Mouse (Mus musculus) thymus, postnatal 36 days (tissue): ENCODE data around the gene S1pr1.
A peak's percentile ranks its signal among the peaks of the same experiment; 100 is the strongest.

Experiments
- DNase-seq, 2 experiments: peaks; one replicate each; pipeline ENCODE4 v3.0.0; 2022; ENCODE audit warnings: mixed read lengths in 2 of 2

S1pr1 gene

DNA sequence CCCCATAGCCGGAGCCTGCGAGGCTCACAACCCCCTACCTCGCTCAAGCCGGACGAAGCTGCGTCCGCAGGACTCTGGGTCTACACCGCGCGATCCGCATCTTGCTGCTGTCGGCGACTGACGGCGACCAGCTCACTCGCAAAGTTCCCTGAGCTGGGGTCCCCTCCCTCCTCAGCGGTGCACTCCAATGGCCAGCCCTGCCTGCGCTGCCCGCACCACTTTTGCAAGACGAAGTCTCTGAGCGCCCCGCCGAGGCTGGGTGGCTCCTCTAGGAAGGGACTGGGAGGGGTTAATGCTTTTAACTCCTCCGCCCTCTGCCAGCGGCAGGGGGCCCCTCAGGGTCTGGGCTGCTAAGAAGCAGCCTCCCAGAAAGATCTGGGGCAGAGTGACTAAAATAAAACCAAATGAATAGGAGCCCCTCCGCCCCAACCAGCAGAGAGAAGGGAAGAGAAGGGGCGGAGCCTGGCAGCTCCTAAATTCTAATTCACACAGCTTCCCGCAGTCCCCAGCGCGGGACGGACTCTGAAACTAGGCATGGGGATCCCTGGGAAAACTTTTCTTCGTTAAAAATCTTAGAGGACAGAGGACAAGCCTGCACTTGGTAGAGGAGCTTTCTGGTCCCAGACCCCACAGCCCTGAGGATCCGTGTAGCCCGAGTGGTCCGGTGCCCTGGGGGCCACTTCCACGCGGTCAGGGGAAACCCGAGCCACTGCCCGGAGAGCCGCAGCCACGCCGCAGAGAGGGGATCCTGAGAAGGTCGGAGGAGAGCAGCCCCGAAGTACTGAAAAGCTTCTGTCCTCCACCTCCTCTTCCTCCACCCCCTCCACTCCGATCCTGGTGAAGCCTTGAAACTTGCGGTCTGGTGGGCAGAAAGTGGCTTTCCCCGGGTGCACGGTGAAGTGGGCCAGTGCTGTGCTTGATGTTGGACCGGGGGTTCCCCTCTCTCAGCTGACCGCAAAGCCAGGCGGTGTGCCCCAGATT, at the start of gene S1pr1:
Gene S1pr1 (minus strand): TSS at position 402 of the 981 bp plus-strand sequence.
- peak; percentile 65 to 72 for DNase-seq

DNA sequence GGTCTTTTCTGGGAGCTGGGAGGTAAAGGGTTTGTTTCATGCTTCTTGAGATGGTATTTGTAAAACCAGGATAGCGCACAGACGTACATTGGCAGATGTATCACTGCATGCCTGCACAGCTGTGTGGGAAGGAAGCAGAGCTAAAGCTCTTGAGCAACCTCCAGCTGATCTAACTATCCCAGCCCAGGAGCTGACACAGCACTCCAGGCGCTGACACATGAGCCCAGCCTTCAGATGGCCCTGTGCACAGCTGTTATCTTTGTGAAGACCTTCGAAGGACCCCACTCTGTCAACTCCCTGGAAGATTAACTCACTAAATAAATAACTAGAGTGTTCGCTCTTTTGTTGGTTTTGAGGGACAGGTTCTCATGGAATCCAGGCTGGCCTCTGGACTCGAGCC, 48.4 kb upstream of the S1pr1 start:
- DNase-seq: no peak

DNA sequence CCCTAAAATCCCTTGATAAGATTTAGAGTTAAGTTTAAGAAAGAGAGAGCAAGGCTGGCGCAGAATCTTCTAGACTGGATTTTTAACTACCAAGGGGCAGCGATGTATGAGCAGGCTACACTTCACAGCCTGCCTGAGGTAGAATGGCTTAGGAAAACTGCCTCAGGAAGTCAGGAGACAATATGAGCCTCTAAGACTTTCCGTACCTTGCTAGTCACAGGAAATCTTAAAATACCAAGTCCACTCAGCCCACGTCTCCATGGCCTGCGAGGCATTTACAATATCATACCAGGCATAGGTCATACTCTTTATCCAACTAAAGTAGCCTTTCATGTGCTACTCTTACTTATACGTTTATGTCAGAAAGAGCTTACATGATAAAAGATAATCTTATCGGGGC, 48.0 kb upstream of the S1pr1 start:
- DNase-seq: no peak

DNA sequence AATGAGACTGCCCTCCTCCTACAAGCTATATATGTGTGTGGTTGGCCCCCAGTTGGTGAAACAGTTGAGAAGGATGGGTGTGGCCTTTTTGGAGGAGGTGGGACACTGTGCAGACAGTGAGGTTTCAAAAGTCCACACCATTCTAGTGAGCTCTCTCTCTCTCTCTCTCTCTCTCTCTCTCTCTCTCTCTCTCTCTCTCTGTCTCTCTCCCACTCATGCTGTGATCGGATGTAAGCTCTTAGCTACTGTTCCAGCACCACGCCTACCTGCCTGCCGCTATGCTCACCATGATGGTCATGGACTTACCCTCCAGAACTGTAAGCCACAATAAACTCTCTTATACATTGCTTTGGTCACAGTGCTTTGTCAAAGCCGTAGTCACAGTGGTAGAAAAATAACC, 44.8 kb upstream of the S1pr1 start:
- DNase-seq: no peak

DNA sequence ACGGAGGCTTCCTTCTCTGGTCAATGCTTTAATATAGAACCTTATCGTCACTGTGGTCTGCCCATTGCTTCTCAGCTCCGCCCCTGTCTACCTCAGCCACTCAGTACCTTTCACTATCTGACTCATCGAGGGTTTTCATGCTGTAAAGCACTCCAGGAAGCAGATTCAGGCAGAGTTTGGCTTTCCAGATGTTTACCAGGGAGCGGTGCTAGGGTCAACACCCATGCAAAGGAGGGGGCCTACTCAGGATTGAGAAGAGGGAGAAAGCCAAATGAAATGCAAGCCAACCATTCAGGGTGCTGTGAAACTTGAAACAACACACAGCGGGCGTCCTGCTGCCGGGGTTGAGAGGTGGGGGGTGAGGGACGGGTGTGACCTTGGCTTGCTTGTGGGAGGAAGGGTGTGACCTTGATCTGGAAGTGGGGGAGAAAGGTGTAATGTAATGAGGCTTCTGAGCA, 43.6 kb upstream of the S1pr1 start:
- peak; percentile 6 to 16 for DNase-seq

DNA sequence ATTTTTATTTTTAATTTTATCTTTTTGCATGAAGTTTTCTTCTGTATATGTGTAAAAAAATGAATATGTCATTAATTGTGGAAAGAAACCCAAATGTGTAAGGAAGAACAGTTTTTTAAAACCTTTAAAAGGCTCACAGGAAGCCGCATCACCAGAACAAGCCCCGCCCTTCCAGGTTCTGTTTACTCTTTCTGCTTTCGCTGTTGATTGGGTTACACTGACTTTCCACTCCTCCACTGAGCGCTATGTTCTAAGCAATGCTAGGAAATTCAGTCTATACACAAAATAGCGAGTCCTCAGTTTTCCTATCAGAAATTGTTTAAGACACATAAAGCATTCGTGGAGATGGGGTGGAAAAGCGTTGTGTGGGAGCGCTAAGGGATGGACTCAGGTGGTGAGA, 39.6 kb upstream of the S1pr1 start:
- DNase-seq: no peak

DNA sequence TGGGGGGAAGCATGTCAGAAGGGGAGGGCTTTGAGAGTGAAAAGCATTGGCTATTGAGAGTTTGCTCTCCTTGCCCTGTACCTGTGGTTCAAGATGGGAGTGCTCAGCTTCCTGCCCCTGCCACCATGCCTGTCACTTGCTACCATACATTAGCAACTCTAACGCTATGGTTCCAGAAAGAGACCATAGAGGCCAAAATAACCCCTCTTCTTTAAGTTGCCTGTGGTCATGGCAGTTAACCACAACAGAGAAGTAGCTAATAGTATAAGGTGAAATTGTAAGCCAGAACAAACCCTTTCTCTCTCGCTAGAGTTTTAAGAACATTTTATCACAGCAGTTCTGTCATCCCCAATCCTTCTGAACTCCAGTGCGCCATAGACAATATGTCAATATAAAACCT, 35.5 kb upstream of the S1pr1 start:
- no peak for DNase-seq

DNA sequence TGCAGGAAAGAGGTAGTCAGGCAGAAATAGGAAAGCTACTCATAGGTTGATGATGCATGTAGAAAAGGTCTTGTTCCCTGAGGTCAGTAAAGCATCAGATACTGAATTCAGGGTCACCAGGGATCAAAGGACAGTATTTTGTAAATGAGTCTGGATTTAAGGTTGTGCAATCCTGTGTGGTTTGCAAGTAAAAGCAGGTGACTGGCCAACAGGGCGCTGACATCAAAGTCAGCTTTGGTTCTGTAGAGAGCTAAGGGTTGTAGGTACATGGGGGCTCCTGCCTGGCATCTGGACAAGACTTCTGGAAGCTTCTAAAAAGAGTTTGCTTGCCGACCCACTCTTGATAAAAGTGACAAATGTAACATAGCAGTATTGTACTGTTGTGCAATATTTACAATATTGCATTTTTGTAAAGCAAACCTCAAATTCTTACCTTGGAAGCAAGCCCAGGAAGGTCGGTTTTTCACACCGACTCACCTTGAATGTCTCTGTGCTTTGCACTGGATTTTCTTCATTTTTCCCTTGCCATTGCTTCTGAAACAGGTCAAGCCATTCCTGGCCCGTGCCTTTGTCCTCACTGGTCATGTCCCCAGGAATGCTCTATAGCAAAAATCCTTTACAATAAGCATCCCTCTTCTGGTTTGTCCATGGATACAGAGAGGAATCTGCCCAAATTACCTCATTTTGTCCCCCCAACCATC, 33.6 kb upstream of the S1pr1 start:
- no peak for DNase-seq

DNA sequence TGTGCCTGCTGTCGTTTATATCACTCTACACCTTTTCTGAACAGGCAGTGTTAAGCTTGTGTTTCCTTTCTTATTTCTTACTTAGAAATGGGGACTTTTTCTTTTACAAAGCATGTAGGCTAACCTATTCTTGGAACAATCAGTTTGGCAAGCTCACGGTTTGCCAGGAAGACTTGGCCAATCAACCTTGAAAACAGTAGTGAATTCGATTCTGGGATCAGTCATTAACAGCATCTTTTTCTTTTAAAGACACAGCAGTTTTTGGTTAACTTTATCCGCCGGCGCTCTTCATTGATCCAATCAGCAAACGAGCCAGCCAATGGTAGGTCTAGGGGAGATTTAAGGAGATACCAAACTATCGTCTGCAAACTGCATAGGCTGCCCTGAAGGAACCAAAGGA, 31.6 kb upstream of the S1pr1 start:
- DNase-seq: no peak

DNA sequence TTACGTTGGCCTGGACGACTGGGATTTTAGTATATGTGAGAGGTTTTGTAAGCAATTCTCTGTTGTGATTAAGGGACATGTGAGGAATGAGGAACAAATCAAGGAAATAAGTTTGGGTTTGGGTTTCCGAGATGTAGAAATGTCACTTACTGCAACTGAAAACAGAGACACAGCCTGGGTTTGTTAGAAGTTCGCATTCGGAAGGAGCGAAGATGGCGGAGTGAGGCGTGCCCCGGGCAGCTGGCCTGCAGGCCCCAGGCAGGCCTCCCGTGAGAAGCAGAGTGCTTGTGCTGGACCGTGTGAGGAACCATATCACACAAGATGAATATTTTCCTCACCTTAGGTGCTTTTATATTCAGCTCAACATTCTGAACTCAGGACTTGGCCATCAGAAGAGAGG, 30.2 kb upstream of the S1pr1 start:
- no peak for DNase-seq

DNA sequence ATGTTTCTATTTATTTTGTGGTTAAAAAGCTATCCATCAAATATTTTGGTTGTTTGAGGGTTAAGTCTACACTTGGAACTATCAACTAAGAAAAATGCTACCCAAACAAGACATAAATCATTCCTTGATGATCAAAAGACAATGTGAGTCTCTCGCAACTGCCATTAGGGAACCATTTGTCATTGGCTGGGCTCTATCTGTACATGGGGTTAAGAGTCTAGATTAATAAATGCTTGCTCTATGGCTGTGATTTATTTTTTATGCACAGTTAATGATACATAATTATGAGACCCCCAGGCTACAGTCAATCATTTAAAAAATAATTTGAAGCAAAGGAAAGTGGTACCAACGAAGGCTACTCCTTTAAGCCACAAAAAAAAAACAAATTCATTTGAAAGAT, 23.7 kb upstream of the S1pr1 start:
- DNase-seq: no peak

DNA sequence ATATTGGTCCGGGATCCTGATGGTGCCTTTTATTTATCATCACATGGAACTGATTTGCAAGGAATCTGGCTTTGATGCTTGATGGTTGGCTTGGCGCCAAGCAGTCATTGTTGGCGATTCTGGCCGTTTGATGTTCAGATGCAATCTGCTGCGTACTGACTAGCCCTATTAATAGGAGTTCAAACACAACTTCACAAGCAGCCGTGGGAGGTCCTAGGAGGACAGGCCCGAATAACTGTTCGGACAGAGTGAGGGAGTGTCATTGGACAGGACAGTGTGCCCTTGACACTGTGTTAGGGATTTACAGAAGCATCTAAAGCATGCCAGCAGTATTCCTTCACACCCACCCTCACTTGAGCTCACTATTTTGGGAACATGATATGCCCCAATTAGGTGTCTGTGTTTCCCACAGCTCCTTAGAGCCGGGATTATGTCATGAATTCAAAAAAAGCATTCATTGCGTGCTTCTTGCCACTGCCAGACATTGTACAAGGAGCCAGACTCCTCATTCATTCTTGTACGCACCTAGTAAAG, 23.0 kb upstream of the S1pr1 start:
- no peak for DNase-seq

DNA sequence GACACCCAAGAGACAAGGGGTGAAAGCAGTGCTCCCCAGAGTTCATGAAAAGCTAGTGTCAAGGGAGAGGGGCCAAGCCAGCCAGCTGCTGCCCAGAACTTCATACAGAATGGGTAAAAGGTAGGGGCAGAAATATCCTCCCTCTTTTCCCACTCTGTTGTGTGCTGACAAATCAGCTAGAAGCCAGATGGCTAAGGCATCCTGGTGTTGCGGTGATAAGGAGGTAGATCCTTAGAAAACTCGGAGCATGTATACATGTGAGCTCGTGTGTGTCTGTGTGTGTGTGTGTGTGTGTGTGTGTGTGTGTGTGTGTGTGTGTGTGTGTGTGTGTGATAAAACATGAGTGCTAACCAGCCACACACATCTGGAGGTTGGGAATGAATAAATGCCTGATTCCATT, 20.7 kb upstream of the S1pr1 start:
- no peak for DNase-seq

DNA sequence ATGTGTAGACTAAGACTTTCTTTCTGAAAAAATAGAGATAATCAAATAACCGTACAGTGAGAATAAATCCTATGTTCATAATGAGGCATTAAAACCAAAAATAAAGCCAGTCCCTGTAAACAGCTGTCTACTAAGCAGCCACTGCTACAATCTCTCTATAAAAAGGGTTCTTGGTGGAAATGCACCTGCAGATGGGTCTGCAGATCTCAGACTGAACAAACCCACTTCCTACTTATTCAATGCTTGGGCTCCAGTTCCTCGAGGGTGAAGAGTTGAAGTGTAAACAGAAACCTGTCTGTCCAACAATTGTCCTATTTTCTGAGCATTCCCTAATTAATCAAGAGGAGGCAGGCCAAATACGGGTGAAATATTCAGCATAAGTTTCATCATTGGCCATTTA, 20.0 kb upstream of the S1pr1 start:
- DNase-seq: no peak

DNA sequence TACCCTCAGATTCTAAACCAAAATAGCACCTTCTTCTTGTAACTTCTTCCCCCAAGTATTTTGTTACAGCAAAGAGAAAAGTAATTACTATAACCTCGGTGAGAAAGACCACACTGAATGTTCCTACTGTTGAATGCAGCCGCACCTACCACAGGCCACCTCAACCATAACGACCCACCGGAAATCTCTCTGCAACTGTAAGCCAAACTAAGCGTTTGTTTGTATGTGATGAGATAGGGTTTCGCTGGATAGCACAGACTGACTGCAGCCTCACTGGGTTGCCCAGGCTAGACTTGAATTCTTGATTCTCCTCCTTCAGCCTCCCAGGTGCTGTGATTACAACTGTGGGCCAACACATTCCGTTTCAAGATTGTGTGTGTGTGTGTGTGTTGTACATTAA, 15.5 kb upstream of the S1pr1 start:
- no peak for DNase-seq

DNA sequence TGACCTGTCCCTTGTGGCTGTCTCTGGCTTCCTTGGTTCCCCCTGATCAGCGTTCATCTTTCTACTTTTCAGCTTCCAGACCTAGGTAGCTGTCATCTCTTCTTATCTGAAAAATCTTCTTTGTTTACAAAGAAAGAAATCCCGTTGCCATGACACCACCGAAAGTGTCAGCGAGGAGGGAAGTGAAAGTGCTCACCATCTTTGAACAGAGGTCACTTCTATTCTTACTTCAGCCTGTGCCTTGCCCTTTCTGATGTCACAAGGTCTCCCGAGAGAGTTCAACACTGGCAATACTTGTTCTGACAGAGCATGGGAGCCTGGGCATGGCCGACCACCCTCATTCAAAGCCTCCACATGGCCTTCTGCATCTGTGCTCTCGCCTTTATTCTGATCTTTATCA, 14.3 kb upstream of the S1pr1 start:
- no peak for DNase-seq

DNA sequence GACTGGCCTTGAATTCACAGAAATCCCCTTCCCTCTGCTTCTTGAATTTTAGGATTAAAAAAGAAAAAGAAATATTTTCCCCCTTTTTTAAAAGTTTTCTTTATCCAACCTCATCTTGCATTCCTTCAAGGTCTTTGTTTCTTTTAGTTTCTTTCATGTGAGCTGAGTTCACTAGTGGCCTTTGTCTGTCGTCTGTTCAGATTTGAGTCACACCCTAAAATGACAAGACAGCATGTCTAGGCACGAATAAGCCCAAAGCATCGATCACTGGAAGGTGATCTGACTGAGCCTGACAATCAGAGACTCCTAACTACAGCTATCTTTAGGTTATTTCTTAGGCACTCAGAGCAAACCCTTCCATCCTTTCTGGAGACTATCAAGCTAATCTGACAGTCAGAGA, 13.3 kb upstream of the S1pr1 start:
- DNase-seq: no peak

DNA sequence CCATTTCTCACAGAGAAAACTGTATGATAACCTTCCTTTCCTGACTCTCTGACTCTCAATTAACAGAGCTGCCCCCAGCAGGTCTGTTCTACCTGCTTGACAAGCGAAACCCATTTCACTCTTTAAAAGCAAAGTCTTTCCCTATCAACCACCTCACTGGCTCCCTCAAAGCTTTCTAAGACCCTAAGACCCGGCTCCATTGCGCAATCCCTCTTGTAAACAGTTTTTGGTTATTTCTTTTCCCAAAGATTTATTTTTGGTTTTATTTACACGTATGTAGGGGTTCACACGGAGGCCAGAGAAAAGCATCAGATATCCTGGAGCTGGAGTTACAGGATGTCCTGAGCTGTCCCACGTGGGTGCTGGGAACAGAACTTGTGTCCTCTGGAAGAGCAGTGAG, 4.0 kb upstream of the S1pr1 start:
- DNase-seq: no peak

DNA sequence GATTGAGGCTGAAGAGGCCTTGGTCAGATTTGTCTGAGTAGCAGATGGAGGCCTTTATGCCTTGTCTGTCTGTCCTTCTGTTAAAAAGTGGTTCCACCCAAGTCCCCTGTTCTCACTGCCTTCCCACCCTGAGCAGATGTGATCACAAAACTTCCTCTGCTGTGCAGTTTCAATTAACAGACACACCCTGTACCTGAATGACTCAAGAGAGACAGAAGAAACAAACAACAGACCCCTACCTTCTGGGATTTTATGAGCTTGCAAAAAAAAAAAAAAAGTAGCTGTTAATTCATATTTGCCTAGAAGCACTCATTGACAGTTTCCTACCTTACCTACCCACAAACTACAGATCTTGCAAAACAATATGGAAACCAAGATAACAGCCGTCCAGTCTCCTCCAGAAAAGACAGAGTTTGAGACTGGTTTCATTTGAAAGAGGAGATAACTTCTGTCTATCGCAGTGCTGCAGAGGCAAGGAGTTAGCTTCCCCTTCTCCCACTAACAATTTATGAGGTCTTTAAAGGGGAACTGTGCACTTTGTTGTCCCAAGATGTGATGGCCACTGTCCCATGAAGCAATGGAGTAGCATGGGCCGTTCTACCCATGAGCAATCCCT, 1.1 kb upstream of the S1pr1 start:
- DNase-seq: no peak

DNA sequence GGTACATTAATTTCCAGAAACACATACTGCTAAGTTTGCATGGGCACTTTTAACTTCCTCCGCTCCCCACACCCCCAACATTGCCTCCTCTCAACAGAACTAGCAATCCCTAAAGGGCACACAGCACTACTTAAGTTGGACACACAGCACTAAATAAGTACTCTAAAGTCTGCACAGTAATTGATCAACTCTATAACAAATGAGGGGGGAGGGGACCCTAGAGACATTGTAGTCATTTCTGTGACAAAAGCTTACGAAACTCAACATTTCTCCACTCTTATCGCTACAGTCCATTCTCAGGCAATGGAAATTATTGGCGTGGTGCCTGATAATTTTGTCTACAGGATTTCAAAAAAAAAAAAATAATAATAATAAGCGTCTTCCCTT, 830 bp downstream of the S1pr1 start:
- DNase-seq: no peak

DNA sequence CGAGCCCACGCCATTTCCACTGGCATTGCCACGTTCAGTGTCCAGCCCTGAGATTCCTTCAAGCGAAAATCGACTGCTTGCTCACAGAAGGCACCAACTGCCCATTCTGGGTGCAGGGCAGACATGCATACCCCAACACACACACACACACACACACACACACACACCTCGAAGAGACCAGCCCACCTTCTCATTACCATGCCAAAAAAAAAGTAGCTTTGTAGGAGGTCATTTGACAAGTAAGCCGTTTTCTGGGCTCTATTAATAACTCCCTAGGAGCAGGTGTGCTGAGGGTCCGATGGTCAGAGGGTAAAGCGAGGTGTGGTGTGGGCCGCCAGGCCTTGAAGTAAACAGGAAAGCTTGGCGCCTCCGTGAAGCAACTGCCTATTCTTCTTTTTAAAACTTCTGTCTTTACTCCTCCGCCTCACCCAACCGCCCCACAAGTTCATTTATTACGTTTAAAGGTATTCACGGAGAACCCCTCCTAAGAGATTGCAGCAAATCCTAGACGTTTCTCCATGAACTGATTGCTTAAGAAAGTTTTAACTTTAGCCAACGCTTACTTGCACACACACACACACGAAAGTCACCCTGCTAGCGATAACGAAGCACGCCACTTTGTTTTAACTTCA, 1.3 kb downstream of the S1pr1 start:
- no peak for DNase-seq

DNA sequence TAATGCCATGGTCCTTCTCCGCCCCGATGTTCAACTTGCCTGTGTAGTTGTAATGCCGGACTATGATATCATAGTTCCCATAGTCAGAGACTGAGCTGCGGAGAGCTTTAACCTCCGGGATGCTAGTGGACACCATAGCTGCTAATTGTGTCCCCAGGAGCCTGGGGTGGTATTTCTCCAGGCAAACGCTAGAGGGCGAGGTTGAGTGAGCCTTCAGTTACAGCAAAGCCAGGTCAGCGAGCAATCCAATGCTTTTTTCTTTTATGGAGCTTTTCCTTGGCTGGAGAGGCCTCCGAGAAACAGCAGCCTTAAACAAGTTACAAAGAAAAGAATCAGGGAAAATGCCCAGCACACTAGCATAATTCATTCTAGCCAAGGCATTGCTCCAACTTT, 2.1 kb downstream of the S1pr1 start:
- peak; percentile 50 to 53 for DNase-seq
